Mouse (Mus musculus): ENCODE results near the gene Fgf6. TPM values are rescaled to one million over a fixed set of nuclear protein-coding genes. Genes with fewer than 3 reads are reported as not detected.
A peak's percentile ranks its signal among the peaks of the same experiment; 100 is the strongest.

Fgf6 gene
- not detected in 2 replicates for total RNA-seq (2014; fragmentation: Nextera tagmentation)
- total RNA-seq (2017) = not detected in 2 replicates

GRCm38 (mm10) chr6:127014906-127015770 lies at the start of gene Fgf6:
Gene Fgf6, plus strand, starts transcription at chr6:127015586.
- no peak for ATAC-seq (replicated peaks; ENCODE audit: low FRiP score, low TSS enrichment, poor library complexity, severe bottlenecking)

GRCm38 (mm10) chr6:126966241-126967026 lies 49.0 kb upstream of the Fgf6 start:
- ATAC-seq (replicated peaks; ENCODE audit: low FRiP score, low TSS enrichment, poor library complexity, severe bottlenecking) = no peak

DNA sequence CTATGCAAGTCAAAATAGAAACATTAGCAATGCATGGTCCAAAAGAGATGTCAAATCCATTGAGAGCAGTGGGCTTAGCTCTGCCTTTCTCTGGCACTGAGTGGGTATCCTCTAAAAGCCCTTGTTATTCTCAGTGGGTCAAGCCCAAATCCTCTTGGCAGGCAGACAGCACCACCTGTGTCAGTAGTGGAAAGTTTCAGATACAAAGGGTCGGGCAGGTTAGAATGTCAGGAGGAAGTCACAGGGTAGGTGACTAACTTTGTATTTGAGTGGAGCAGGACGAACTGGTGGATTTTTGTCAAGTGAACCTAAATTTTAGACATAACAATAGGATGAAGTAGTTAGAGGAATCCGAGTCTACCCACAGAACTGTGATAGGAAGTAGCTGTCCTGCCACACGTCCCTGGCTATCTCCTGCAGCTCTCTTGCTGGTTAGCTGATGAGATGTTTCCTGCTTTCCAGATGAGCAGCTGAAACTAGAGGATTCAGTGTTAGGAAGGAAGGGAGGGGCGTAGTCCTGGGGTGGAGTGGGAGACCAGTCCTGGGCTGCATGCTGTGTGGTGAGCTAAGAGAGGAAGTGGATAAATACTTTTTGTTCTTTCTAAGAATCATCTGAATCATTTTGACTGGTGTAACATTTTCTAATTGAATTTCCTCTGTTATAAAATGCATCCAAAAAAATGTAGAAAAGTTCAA lies 33.7 kb upstream of the Fgf6 start:
- ATAC-seq (replicated peaks; ENCODE audit: low FRiP score, low TSS enrichment, poor library complexity, severe bottlenecking) = no peak

- ATAC-seq (replicated peaks; ENCODE audit: low FRiP score, low TSS enrichment, poor library complexity, severe bottlenecking) = no peak
These were observed 21.7 kb upstream of the Fgf6 start for GRCm38 (mm10) chr6:126993676-126994075.

GRCm38 (mm10) chr6:126995494-126995893 lies 19.9 kb upstream of the Fgf6 start:
- no peak for ATAC-seq (replicated peaks; ENCODE audit: low FRiP score, low TSS enrichment, poor library complexity, severe bottlenecking)

- no peak for ATAC-seq (replicated peaks; ENCODE audit: low FRiP score, low TSS enrichment, poor library complexity, severe bottlenecking)
These were observed 19.0 kb upstream of the Fgf6 start for GRCm38 (mm10) chr6:126996399-126996798.

GRCm38 (mm10) chr6:127005646-127006045 lies 9.7 kb upstream of the Fgf6 start:
- ATAC-seq (replicated peaks; ENCODE audit: low FRiP score, low TSS enrichment, poor library complexity, severe bottlenecking) = no peak

DNA sequence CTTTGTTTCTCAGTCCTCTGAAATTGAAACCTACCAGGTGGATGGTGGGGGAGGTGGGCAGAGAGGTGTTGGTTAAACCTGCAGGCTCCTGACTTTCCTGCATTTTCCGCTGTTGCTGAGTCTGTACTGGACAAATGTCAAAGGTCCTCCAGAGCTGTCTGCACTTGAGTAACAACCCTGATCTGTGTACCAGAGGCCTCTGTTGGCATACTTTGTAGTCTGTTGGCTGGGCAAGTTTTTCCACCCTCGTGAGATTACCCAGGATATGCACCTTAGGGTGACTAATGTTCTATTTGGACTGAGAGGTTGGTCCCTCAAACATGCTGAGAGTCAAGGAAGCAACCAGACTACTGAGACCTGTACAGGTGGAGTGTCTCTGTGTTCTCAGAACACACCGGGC lies 8.8 kb upstream of the Fgf6 start:
- no peak for ATAC-seq (replicated peaks; ENCODE audit: low FRiP score, low TSS enrichment, poor library complexity, severe bottlenecking)

DNA sequence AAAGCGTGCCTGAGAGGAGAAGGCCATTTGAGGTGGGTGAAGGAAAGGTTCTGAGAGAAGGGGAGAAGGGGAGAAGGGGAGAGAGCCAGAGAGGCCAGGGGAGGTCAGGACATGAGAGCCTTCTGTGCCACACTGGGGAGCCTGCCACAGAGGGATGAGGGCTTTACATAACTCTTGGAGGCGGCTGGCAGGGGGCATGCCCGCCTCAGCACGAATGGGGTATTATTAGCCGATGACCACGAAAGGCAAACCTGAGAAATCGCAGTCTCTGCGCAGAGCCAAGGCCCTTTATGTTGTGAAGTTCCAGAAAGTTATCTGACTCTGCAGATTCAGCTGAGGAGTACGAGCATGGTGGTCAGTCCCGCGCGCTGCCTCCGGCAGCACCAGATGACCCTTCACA lies 5.4 kb upstream of the Fgf6 start:
- ATAC-seq (replicated peaks; ENCODE audit: low FRiP score, low TSS enrichment, poor library complexity, severe bottlenecking) = no peak

GRCm38 (mm10) chr6:127011947-127012535 lies 3.3 kb upstream of the Fgf6 start:
- no peak for ATAC-seq (replicated peaks; ENCODE audit: low FRiP score, low TSS enrichment, poor library complexity, severe bottlenecking)

GRCm38 (mm10) chr6:127019254-127019653 lies 3.9 kb downstream of the Fgf6 start:
- ATAC-seq (replicated peaks; ENCODE audit: low FRiP score, low TSS enrichment, poor library complexity, severe bottlenecking) = no peak

DNA sequence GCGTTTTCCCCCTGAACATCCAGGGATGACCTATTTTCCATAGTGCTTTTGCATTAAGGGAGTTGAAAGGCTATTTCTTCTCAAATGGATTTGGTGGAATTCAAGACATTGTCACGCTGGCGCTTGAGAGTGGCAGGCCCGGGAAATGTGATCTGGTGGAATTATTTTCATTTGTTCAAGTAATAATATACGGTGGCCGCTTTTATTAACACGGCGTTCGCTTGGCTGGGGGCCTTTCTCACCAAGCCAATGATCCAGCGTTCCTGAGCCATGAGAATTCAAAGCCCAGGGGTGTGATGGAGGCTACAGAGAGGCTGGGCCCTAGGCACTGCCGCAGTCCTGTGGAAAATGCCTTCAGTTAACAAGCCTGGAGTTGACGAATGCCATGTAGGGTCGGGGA lies 5.0 kb downstream of the Fgf6 start:
- no peak for ATAC-seq (replicated peaks; ENCODE audit: low FRiP score, low TSS enrichment, poor library complexity, severe bottlenecking)

GRCm38 (mm10) chr6:127024836-127025235 lies 9.4 kb downstream of the Fgf6 start:
- no peak for ATAC-seq (replicated peaks; ENCODE audit: low FRiP score, low TSS enrichment, poor library complexity, severe bottlenecking)

DNA sequence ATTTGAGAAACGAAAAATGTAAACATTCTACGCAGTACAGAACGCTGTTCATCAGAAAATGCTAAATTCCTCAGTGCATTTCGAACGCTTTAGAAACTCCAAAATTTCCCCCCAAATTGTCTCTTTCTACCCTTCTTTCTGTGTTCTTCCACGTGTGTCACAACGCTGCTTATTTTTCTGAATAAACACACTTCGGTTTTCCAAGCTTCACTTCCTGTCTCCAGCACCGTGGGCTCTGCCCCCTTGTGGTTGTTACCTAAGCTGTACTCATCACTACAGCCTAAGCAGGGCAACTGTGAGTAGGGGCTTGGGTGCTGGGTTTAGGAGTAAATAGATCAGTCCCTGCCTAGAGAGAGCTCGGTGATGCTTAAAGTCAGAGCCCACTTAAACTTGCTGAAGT lies 19.4 kb downstream of the Fgf6 start:
- peak; percentile 98 for ATAC-seq (replicated peaks; ENCODE audit: low FRiP score, low TSS enrichment, poor library complexity, severe bottlenecking)

DNA sequence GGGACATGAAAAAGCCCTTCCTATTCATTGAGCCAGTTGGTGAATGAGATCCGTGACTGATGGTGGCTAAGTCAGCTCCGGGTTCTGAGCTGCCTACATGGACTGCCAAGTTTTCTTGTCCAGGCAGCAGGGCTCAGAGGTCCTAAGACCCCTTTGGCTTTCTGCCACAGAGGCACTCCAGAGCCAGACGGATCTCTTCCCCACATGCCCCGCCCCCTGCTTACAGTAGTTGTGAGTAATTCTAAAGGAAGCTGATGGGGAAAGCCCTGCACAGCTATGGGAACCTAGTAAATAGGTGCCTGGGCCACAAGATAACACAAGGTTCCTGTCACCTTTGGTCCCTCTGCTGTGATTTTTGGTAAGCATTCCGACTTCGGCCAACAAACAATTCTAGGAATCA lies 29.5 kb downstream of the Fgf6 start:
- ATAC-seq (replicated peaks; ENCODE audit: low FRiP score, low TSS enrichment, poor library complexity, severe bottlenecking) = no peak

GRCm38 (mm10) chr6:127050847-127051246 lies 35.5 kb downstream of the Fgf6 start:
- ATAC-seq (replicated peaks; ENCODE audit: low FRiP score, low TSS enrichment, poor library complexity, severe bottlenecking) = no peak

GRCm38 (mm10) chr6:127056990-127057588 lies 41.7 kb downstream of the Fgf6 start:
- ATAC-seq (replicated peaks; ENCODE audit: low FRiP score, low TSS enrichment, poor library complexity, severe bottlenecking) = no peak

DNA sequence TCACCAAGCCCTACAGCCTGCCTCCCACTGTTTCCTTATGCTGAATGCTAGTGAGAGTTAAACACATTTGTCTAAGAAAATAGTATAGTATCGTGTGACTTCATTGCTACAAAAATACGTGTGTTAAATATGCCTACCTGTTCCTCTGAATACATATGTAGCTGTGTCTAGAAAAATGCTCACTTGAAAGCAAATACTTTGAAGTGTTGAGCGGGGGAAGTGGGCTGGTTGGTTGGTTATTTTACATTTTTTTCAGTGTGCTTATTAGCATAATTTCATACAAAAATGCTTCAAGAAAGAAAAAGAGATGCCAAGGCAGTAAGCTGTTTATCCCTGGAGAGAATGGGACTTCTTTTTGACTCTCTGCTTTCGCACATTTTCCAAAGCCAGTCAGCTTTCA lies 44.6 kb downstream of the Fgf6 start:
- ATAC-seq (replicated peaks; ENCODE audit: low FRiP score, low TSS enrichment, poor library complexity, severe bottlenecking) = no peak

DNA sequence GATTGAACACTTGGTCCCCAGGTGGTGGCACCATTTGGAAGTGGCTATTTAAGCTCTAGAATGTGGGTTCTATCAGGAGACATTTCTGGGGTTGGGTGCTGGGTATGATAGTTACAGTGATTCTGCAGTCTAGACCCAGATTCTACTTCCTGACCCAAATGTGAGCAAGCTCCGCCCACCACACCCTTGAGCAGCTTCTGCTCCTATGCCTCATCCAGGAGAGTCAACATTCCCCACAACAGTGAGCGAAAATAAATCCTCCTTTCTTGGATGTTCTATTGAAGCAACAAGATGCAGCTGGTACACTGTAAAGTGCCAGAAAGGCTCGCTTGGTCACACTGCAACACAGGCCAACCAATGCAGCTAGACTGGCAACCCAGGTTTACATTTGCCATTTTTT lies 48.5 kb downstream of the Fgf6 start:
- ATAC-seq (replicated peaks; ENCODE audit: low FRiP score, low TSS enrichment, poor library complexity, severe bottlenecking) = no peak
